Mouse (Mus musculus) embryonic facial prominence, embryonic 11.5 days (tissue): ENCODE measurements around the gene Six3. TPM values are rescaled to one million over a fixed set of nuclear protein-coding genes. Genes with fewer than 3 reads are reported as not detected.

ENCODE experiments used
- ATAC-seq: fragments of 200-750 bp; cut with Nextera tagmentation; replicated peaks from 2 replicates; pipeline ENCODE4 v1.8.0; 2017; ENCODE audit warnings: low read depth; ENCODE audit not compliant: insufficient number of reproducible peaks, low FRiP score, low TSS enrichment
- DNase-seq: peaks from one replicate; pipeline ENCODE4 v3.0.0-alpha.2; 2015; ENCODE audit warnings: low spot score
- H3K27ac ChIP-seq: fragments of 300-500 bp; sonication (generic); replicated peaks from 2 replicates; pipeline ENCODE4 v1.5.1; 2014; ENCODE audit warnings: mild to moderate bottlenecking, low read depth, low read length, control low read depth
- H3K27me3 ChIP-seq: fragments of 300-500 bp; sonication (generic); 2 replicates; pipeline ENCODE4 v1.6.1; 2014; ENCODE audit warnings: mild to moderate bottlenecking, low read length, moderate library complexity, mixed read lengths; ENCODE audit not compliant: control insufficient read depth, insufficient read depth
- H3K36me3 ChIP-seq: fragments of 300-500 bp; sonication (generic); replicated peaks from 2 replicates; pipeline ENCODE4 v1.6.1; 2014; ENCODE audit warnings: low read depth, mild to moderate bottlenecking, low read length, moderate library complexity, mixed read lengths; ENCODE audit not compliant: control insufficient read depth, insufficient read depth
- H3K4me1 ChIP-seq: fragments of 300-500 bp; sonication (generic); 2 replicates; pipeline ENCODE4 v1.6.1; 2014; ENCODE audit warnings: low read length, mixed read lengths; ENCODE audit not compliant: control insufficient read depth, insufficient read depth
- H3K4me2 ChIP-seq: fragments of 300-500 bp; sonication (generic); 2 replicates; pipeline ENCODE4 v1.6.1; 2014; ENCODE audit warnings: low read depth, mild to moderate bottlenecking, control low read depth, low read length, moderate library complexity
- H3K4me3 ChIP-seq: fragments of 300-500 bp; sonication (generic); 2 replicates; pipeline ENCODE4 v1.5.1; 2014; ENCODE audit warnings: low read depth, low read length, control low read depth
- H3K9ac ChIP-seq: fragments of 300-500 bp; sonication (generic); replicated peaks from 2 replicates; pipeline ENCODE4 v1.6.1; 2014; ENCODE audit warnings: mild to moderate bottlenecking, control low read depth, low read length
- H3K9me3 ChIP-seq: fragments of 300-500 bp; sonication (generic); replicated peaks from 2 replicates; pipeline ENCODE4 v1.6.1; 2016; ENCODE audit warnings: mild to moderate bottlenecking, low read length, inconsistent platforms, mixed read lengths; ENCODE audit not compliant: control insufficient read depth
- WGBS: fragments of 180-500 bp; shearing (Covaris S2); extraction: QIAGEN DNeasy Blood & Tissue Kit; methylation state at CpG from one replicate; pipeline ENCODE4 v1.1.7; 2014; 5-methylcytosine and 5-hydroxymethylcytosine counted together
- polyA plus RNA-seq: library from polyadenylated mRNA; unstranded; fragments of >200 nt; fragmentation: Nextera tagmentation; extraction: Ambion mirVana; gene quantifications from 2 replicates; pipeline ENCODE4 v1.2.1, GENCODE M21; 2014

Six3 gene
- 9.5 and 10.5 TPM in 2 replicates for polyA plus RNA-seq

DNA sequence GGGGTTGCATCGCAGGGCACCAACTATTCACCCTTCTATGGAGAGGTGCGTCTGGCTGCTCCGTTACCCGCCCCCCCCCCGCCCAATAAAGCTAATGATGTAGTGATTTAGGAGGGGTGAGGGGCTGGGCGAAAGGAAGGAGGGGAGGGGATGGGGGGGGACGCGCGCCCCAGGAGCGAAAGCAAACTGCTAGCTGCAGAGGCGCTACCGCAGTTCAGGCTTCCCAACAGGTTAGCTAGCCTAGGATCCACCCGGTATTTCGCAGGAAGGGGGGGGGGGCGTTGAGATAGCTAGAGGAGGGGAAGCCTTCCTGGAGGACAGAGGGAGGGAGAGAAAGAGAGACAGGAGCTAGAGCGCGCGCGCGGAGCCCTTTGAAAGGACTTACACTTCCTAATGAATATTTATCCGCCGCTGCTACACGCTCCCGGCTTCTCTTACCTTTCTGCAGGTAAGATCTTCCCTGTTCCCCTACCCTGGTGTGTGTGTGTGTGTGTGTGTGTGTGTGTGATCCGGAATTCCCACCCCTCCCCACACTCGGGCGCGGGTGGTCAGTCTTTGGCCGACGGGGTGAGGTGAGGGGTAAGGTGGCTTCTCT lies at the start of gene Six3:
Gene Six3, plus strand, starts transcription at position 343 of the 595 bp plus-strand sequence.
- H3K36me3 ChIP-seq, result no peaks in the 10 kb centered on the region
- peak within 1 kb of the TSS; percentile 22; the same call in 1 of the 2 replicates for H3K27ac ChIP-seq
- peaks cover 11% of the 10 kb centered on the region for H3K4me1 ChIP-seq
- H3K4me2 ChIP-seq, result peak within 1 kb of the TSS; percentile 34
- H3K4me3 ChIP-seq, result peak within 1 kb of the TSS; percentile 29
- peaks cover 97% of the 10 kb centered on the region for H3K27me3 ChIP-seq
- under 1% methylated on average over 26 of the region's 30 CpGs for WGBS
- no peaks in the 10 kb centered on the region for H3K9me3 ChIP-seq
- peak within 1 kb of the TSS; percentile 53 for H3K9ac ChIP-seq
- ATAC-seq, result no peak
- peak; percentile 28 for DNase-seq

GRCm38 (mm10) chr17:85564107-85564506 lies 49.3 kb upstream of the Six3 start:
- Histone ChIP-seq H3K9ac (no peak overlapping the region), H3K27me3 (no peaks in the 10 kb centered on the region), H3K27ac (no peak overlapping the region), H3K9me3 (no peaks in the 10 kb centered on the region), H3K36me3 (no peaks in the 10 kb centered on the region), H3K4me2 (no peak overlapping the region), H3K4me3 (no peak overlapping the region), H3K4me1 (no peaks in the 10 kb centered on the region)
- DNase-seq (no peak), ATAC-seq (no peak)
- 78% methylated on average over 7 of the region's 7 CpGs for WGBS

DNA sequence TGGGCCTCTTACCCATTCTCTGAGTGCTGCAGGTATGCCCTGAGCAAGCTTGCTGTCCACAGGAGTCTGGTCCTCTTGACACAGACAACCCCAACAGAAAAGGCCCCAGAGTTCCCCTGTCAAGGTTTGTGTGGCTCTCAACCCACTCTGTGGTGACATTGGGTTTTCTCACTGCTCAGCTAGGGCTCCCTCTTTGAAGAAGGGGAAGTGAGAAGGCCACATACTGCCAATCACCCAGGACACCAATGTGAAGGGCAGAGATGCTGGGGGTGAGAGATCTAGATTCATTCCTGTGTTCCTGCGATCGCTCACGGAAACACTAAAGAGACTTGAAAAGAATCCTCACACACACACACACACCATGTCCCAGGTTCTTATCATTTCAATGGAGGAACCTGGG lies 39.4 kb upstream of the Six3 start:
- H3K36me3 ChIP-seq, result no peaks in the 10 kb centered on the region
- H3K9me3 ChIP-seq, result no peaks in the 10 kb centered on the region
- H3K27ac ChIP-seq, result no peak overlapping the region
- no peaks in the 10 kb centered on the region for H3K4me1 ChIP-seq
- WGBS, result 83% methylated on average over 3 of the region's 3 CpGs
- H3K4me2 ChIP-seq, result no peak overlapping the region
- no peak overlapping the region for H3K4me3 ChIP-seq
- H3K9ac ChIP-seq, result no peak overlapping the region
- no peaks in the 10 kb centered on the region for H3K27me3 ChIP-seq
- ATAC-seq (no peak), DNase-seq (no peak)

GRCm38 (mm10) chr17:85578290-85578689 lies 35.1 kb upstream of the Six3 start:
- H3K9ac ChIP-seq, result no peak overlapping the region
- 67% methylated on average over 5 of the region's 5 CpGs for WGBS
- H3K27me3 ChIP-seq, result no peaks in the 10 kb centered on the region
- DNase-seq (no peak), ATAC-seq (no peak)
- no peak overlapping the region for H3K4me3 ChIP-seq
- no peak overlapping the region for H3K4me2 ChIP-seq
- no peaks in the 10 kb centered on the region for H3K9me3 ChIP-seq
- no peak overlapping the region for H3K27ac ChIP-seq
- H3K4me1 ChIP-seq, result no peaks in the 10 kb centered on the region
- H3K36me3 ChIP-seq, result no peaks in the 10 kb centered on the region

DNA sequence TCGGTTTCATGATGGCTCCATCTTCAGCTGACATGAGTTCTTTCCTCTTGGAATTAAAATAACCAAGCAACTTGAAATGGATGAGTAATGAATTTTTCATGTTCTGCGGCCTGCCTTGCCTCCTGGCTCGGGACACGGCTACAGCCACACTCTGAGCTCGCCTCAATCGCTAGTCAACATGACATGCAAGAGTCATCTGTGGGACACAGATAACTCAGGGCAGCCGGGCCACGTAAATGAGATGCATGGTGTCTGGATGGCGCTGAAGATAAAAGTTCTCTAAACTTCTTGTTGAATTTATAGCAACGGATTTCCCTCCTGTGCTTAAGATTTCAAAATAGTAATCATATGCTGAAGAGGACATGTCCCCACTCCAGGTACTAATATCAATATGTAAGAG lies 34.1 kb upstream of the Six3 start:
- no peak for ATAC-seq
- no peak for DNase-seq
- H3K9ac ChIP-seq, result no peak overlapping the region
- H3K27me3 ChIP-seq, result no peaks in the 10 kb centered on the region
- WGBS, result 89% methylated on average over 10 of the region's 10 CpGs
- no peaks in the 10 kb centered on the region for H3K36me3 ChIP-seq
- no peaks in the 10 kb centered on the region for H3K9me3 ChIP-seq
- no peaks in the 10 kb centered on the region for H3K4me1 ChIP-seq
- H3K4me3 ChIP-seq, result no peak overlapping the region
- no peak overlapping the region for H3K4me2 ChIP-seq
- no peak overlapping the region for H3K27ac ChIP-seq

- Histone ChIP-seq H3K27me3 (no peaks in the 10 kb centered on the region), H3K9me3 (no peaks in the 10 kb centered on the region), H3K4me1 (no peaks in the 10 kb centered on the region), H3K36me3 (no peaks in the 10 kb centered on the region), H3K9ac (no peak overlapping the region), H3K4me2 (no peak overlapping the region), H3K4me3 (no peak overlapping the region), H3K27ac (no peak overlapping the region)
- DNase-seq (no peak), ATAC-seq (no peak)
- 91% methylated on average over 6 of the region's 6 CpGs for WGBS
These were observed 33.2 kb upstream of the Six3 start for GRCm38 (mm10) chr17:85580221-85580620.

DNA sequence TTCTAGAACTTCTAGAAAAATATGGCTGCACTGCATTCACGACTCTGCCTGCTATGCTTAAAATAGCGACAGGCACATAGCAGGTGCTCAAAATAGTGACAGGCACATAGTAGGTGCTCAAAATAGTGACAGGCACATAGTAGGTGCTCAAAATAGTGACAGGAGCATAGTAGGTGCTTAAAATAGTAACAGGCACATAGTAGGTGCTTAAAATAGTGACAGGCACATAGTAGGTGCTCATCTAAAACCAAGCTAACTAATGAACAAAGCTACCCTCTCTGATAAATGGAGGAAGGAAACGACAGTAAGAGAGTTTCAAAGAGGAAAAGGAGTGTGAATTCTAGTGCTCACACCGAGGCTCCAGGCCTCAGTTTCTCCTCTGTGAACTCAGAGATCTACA lies 29.2 kb upstream of the Six3 start:
- no peaks in the 10 kb centered on the region for H3K9me3 ChIP-seq
- H3K27ac ChIP-seq, result no peak overlapping the region
- no peak for ATAC-seq
- H3K4me3 ChIP-seq, result no peak overlapping the region
- H3K9ac ChIP-seq, result no peak overlapping the region
- 84% methylated on average over 4 of the region's 4 CpGs for WGBS
- H3K4me1 ChIP-seq, result no peaks in the 10 kb centered on the region
- H3K36me3 ChIP-seq, result no peaks in the 10 kb centered on the region
- no peaks in the 10 kb centered on the region for H3K27me3 ChIP-seq
- no peak for DNase-seq
- no peak overlapping the region for H3K4me2 ChIP-seq

DNA sequence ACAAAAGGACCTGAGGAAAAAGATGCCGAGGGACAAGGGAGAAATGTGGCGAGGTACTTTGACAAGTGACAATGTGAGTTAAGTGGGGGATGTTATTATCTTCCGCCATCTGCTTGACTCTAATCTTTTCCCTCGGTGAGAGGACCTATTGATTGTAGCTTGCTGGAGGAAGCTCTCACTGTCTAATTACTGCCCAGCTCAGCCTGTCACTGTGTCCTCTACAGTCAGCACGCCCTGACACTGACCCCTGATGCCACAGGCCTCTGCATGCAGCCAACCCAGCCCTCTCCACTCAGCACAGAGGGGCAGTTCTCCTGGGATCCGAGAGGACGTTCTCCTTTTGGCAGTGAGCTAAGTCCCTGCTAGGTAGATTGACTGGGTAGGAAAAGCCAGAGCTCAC lies 28.8 kb upstream of the Six3 start:
- H3K4me3 ChIP-seq, result no peak overlapping the region
- H3K9ac ChIP-seq, result no peak overlapping the region
- no peaks in the 10 kb centered on the region for H3K9me3 ChIP-seq
- WGBS, result 44% methylated on average over 7 of the region's 7 CpGs
- DNase-seq, result no peak
- no peak overlapping the region for H3K27ac ChIP-seq
- H3K4me1 ChIP-seq, result no peaks in the 10 kb centered on the region
- H3K36me3 ChIP-seq, result no peaks in the 10 kb centered on the region
- H3K4me2 ChIP-seq, result no peak overlapping the region
- H3K27me3 ChIP-seq, result no peaks in the 10 kb centered on the region
- 0 out of 2 replicates have a peak, but pooled peaks have one; percentile 75 for ATAC-seq
